Mouse (Mus musculus) forebrain, embryonic 15.5 days (tissue): Measurements from ENCODE around the gene Mapk13. TPM values are rescaled to one million over a fixed set of nuclear protein-coding genes. Genes with fewer than 3 reads are reported as not detected.

Experiments used
- ATAC-seq: fragments of 200-750 bp; cut with Nextera tagmentation; replicated peaks from 2 replicates; pipeline ENCODE4 v1.8.0; 2017; ENCODE audit warnings: mild to moderate bottlenecking, moderate TSS enrichment, moderate library complexity
- H3K27ac ChIP-seq: fragments of 300-500 bp; sonication (generic); replicated peaks from 2 replicates; pipeline ENCODE4 v1.5.1; 2015; ENCODE audit warnings: mild to moderate bottlenecking, inconsistent platforms
- H3K27me3 ChIP-seq: fragments of 300-500 bp; sonication (generic); 2 replicates; pipeline ENCODE4 v1.6.1; 2015; ENCODE audit warnings: inconsistent platforms
- H3K36me3 ChIP-seq: fragments of 300-500 bp; sonication (generic); 2 replicates; pipeline ENCODE4 v1.6.1; 2015; ENCODE audit warnings: mild to moderate bottlenecking, inconsistent platforms
- H3K4me1 ChIP-seq: fragments of 300-500 bp; sonication (generic); 2 replicates; pipeline ENCODE4 v1.6.1; 2015; ENCODE audit warnings: inconsistent platforms
- H3K4me2 ChIP-seq: fragments of 300-500 bp; sonication (generic); replicated peaks from 2 replicates; pipeline ENCODE4 v1.6.1; 2015; ENCODE audit warnings: mild to moderate bottlenecking, inconsistent platforms
- H3K4me3 ChIP-seq: fragments of 300-500 bp; sonication (generic); 2 replicates; pipeline ENCODE4 v1.5.1; 2015; ENCODE audit warnings: mild to moderate bottlenecking, inconsistent platforms
- H3K9ac ChIP-seq: fragments of 300-500 bp; sonication (generic); replicated peaks from 2 replicates; pipeline ENCODE4 v1.6.1; 2015; ENCODE audit warnings: mild to moderate bottlenecking, inconsistent platforms
- H3K9me3 ChIP-seq: fragments of 300-500 bp; sonication (generic); 2 replicates; pipeline ENCODE4 v1.6.1; 2016; ENCODE audit warnings: inconsistent platforms
- whole genome bisulfite sequencing: fragments of 180-500 bp; shearing (Covaris S2); methylation state at CpG from one replicate; pipeline ENCODE4 v1.1.7; 2015; ENCODE audit warnings: mixed read lengths; 5-methylcytosine and 5-hydroxymethylcytosine counted together
- polyA plus RNA-seq: library from polyadenylated mRNA; unstranded; fragments of >200 nt; fragmentation: Nextera tagmentation; extraction: Ambion mirVana; gene quantifications from 2 replicates; pipeline ENCODE4 v1.2.1, GENCODE M21; 2015

Mapk13 gene
- polyA plus RNA-seq, 1 experiment from 2014 or later: 0.85 TPM

DNA sequence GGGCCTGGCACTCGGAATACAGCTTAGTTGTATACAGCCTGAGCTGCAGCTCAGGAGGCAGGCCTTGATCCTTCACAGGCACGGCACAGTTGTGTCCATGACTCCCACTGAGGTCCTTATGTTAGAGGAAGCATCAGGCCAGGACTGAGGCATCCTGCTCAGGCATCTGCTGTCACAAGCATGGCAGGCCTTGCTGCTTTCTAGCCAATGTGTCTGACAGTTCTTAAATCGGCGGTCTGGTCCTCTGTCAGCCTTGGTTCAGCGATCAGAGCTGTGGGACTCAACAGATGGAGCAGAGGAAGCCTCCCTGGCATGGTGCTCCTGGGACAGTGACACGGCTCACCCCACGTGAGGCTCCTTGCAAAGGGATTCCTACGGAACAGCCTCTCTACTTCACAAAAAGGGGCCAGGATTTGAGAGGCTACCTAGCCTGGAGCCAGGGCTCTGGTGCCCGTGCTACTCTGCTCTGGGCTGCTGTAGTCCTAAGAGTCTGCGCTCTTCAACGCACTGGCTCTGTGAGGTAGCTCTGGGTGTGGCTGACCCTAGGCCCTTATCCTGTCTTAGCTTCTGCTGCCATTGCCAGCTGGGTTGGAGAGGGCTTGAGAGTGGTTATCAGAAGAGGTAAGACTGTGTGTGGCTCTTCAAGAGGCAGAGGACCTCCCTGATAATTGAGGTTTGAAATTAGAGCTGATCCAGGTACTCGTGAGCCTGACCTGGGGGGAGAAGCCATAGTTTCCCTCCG, 54.1 kb downstream of the Mapk13 start:
- no peaks in the 10 kb centered on the region for H3K27me3 ChIP-seq
- no peaks in the 10 kb centered on the region for H3K4me1 ChIP-seq
- no peak for ATAC-seq
- H3K27ac ChIP-seq: no peak overlapping the region
- WGBS: 91% methylated on average over 13 of the region's 13 CpGs
- H3K4me2 ChIP-seq: no peak overlapping the region
- H3K4me3 ChIP-seq: no peak overlapping the region
- H3K9me3 ChIP-seq: no peaks in the 10 kb centered on the region
- H3K36me3 ChIP-seq: peaks cover 81% of the 10 kb centered on the region
- H3K9ac ChIP-seq: no peak overlapping the region

DNA sequence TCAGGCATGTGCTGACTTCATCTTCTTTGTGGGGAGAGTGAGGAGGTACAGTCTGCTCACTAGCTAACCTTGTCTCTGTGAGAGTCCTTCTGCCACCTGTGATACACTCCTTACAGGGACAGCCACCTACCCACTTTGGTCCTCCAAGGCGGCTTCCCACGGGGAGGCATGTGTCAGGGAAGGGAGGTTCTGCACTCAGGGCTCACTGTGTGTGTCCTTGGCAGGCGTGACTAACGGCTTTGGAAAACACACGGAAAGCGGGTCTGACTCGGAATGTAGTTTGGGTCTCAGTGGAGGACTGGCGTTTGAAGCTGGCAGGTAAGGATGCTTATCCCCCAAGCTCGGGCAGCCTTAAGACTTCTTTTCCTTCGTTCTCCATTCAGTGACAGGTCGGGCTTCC, 54.7 kb downstream of the Mapk13 start:
- Histone ChIP-seq H3K4me3 (no peak overlapping the region), H3K9ac (no peak overlapping the region), H3K4me2 (no peak overlapping the region), H3K27me3 (no peaks in the 10 kb centered on the region), H3K36me3 (peaks cover 81% of the 10 kb centered on the region), H3K9me3 (no peaks in the 10 kb centered on the region), H3K27ac (no peak overlapping the region), H3K4me1 (no peaks in the 10 kb centered on the region)
- WGBS: 93% methylated on average over 11 of the region's 11 CpGs
- ATAC-seq: no peak

DNA sequence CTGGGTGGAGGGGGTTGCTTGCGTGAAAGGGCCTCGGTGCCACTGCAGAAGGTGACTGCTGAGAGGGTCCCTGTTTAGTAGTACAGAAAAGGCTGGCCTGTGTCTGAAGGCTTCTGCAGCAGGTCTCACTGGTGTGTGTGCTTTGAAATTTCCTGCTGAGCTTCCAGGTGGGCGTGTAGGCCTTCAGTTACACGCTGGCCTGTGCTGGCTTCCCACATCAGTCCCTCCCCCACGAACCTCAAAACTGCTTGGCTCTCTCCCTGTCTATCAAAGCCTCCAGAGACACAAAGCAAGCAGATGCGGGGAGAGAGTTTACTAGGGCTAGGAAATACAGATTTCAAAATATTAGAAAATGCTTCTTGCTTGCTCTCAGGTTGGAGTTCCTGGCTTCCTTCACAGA, 55.8 kb downstream of the Mapk13 start:
- Histone ChIP-seq H3K27me3 (no peaks in the 10 kb centered on the region), H3K9ac (no peak overlapping the region), H3K27ac (no peak overlapping the region), H3K4me1 (no peaks in the 10 kb centered on the region), H3K4me2 (no peak overlapping the region), H3K4me3 (no peak overlapping the region), H3K9me3 (no peaks in the 10 kb centered on the region), H3K36me3 (peaks cover 76% of the 10 kb centered on the region)
- ATAC-seq: no peak
- 79% methylated on average over 6 of the region's 6 CpGs for whole genome bisulfite sequencing

DNA sequence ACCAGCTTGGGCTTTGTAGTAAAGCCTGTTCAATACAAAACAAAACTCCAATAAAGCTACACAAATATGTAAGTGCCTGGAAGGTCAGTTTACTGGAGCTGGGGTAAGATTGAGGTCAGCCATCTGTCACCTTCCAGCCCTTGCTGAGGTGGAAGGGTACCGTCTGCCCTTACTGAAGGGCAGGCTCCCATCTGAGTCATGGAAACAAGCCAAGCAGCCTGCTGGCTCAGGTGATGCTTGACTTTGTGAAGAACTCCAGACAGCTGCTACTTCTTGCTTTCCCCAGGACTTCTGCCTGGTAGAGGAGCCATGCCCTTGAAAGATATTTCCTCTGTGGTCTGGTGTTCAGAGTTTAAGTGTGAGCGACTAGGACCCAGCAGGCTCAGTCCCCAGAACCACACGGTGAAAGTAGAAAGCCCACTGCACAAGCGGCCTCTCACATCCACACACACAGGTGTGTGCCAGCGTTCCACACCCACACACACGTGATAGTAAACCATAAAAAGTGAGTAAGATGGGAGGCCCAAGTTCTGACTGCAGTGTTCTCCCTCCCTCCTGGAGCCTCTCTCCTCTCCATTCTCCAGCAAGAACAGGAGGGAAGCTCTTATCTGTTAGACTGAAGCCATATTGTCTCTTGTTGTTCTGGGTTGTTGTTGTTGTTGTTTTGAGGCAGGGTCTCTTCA, 56.4 kb downstream of the Mapk13 start:
- 92% methylated on average over 6 of the region's 6 CpGs for whole genome bisulfite sequencing
- no peak overlapping the region for H3K9ac ChIP-seq
- H3K4me3 ChIP-seq: no peak overlapping the region
- ATAC-seq: no peak
- H3K9me3 ChIP-seq: no peaks in the 10 kb centered on the region
- peaks cover 73% of the 10 kb centered on the region for H3K36me3 ChIP-seq
- H3K27me3 ChIP-seq: no peaks in the 10 kb centered on the region
- H3K27ac ChIP-seq: no peak overlapping the region
- H3K4me1 ChIP-seq: no peaks in the 10 kb centered on the region
- H3K4me2 ChIP-seq: no peak overlapping the region

DNA sequence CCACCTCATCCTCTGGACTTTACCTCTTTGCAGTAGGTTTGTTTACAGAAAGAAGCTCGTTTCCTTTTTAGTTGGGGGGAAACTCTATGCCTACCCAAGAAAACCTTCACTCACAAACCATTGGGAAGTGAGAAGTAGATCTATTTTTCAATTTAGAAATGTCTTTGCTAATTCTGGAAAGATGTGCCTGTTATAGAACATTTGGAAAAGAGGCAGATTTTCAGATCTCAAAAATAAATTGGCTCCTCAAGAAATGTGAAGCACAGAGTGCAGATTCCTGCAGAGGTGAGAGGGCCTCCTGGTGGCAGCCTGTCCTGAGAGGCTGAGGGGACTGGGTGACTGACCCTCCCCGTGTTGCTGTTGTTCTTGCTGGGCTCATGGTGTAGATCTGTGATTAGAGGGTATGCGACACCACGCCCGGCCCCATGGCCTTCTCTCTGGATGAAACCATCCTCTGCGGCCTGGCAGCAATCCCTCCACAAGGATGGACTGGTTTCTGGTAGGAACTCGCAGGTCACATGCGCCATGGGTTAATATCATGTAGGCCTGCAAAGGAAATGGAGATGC, 58.7 kb downstream of the Mapk13 start:
- peaks cover 55% of the 10 kb centered on the region for H3K36me3 ChIP-seq
- H3K27me3 ChIP-seq: no peaks in the 10 kb centered on the region
- no peaks in the 10 kb centered on the region for H3K4me1 ChIP-seq
- no peak for ATAC-seq
- H3K4me2 ChIP-seq: no peak overlapping the region
- WGBS: 91% methylated on average over 8 of the region's 8 CpGs
- H3K27ac ChIP-seq: no peak overlapping the region
- no peak overlapping the region for H3K9ac ChIP-seq
- H3K4me3 ChIP-seq: no peak overlapping the region
- no peaks in the 10 kb centered on the region for H3K9me3 ChIP-seq

DNA sequence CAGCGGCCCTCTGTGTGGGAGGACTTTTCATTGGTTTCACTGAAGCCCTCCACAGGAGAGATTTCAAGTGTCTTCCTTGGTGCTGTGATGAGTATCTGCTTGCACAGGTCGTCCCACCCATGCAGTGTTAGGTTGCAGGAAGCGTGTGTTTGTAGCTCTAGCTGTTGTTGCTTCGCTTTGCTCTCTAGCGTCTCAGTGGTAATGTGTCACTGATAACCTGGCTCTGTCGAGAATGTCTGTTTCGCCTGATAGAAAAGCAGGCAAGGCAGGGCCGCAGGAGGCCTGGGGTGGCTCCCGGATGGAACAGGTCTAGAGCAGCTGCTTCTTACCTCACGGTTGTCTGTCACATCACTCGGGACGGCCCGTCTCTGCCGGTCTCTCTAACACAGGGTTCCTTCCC, 60.0 kb downstream of the Mapk13 start:
- Histone ChIP-seq H3K4me1 (no peaks in the 10 kb centered on the region), H3K4me3 (no peak overlapping the region), H3K9ac (no peak overlapping the region), H3K27me3 (no peaks in the 10 kb centered on the region), H3K27ac (no peak overlapping the region), H3K36me3 (peaks cover 46% of the 10 kb centered on the region), H3K4me2 (no peak overlapping the region), H3K9me3 (no peaks in the 10 kb centered on the region)
- WGBS: 90% methylated on average over 14 of the region's 14 CpGs
- ATAC-seq: no peak

Other genes starting within 250 kb of the Mapk13 start
- not detected in 2 replicates for gene Armc12, start 238.5 kb upstream of the Mapk13 start, polyA plus RNA-seq
- not detected in 2 replicates for gene Clpsl2, start 219.9 kb upstream of the Mapk13 start, polyA plus RNA-seq
- gene Clps, start 208.5 kb upstream of the Mapk13 start, polyA plus RNA-seq: not detected in 2 replicates
- gene Lhfpl5, start 193.7 kb upstream of the Mapk13 start, polyA plus RNA-seq: 5.3 and 6.2 TPM in 2 replicates
- gene Srpk1, start 146.6 kb upstream of the Mapk13 start, polyA plus RNA-seq: 103 and 112 TPM in 2 replicates
- gene Slc26a8, start 79.1 kb upstream of the Mapk13 start, polyA plus RNA-seq: 1.4 and 1.7 TPM in 2 replicates
- 29.2 and 30.7 TPM in 2 replicates for gene Mapk14, start 78.0 kb upstream of the Mapk13 start, polyA plus RNA-seq
- 2.3 and 2.6 TPM in 2 replicates for gene AC170998.1, start 43.2 kb upstream of the Mapk13 start, polyA plus RNA-seq
- 8.0 TPM in 2 replicates for gene Brpf3, start 31.8 kb downstream of the Mapk13 start, polyA plus RNA-seq
- gene Pnpla1, start 89.1 kb downstream of the Mapk13 start, polyA plus RNA-seq: not detected in 2 replicates
- gene 4930539E08Rik, start 146.0 kb downstream of the Mapk13 start, polyA plus RNA-seq: 0.51 and 0.67 TPM in 2 replicates
- gene Pxt1, start 174.5 kb downstream of the Mapk13 start, polyA plus RNA-seq: not detected in 2 replicates
- gene Kctd20, start 182.7 kb downstream of the Mapk13 start, polyA plus RNA-seq: 118 TPM in 2 replicates
- 119 and 128 TPM in 2 replicates for gene Stk38, start 238.7 kb downstream of the Mapk13 start, polyA plus RNA-seq